Mouse (Mus musculus): ENCODE data around the gene Dscam. TPM values are rescaled to one million over a fixed set of nuclear protein-coding genes. Genes with fewer than 3 reads are reported as not detected.

Gene Dscam
- polyA plus RNA-seq, 1 experiment = 0.03 TPM

DNA sequence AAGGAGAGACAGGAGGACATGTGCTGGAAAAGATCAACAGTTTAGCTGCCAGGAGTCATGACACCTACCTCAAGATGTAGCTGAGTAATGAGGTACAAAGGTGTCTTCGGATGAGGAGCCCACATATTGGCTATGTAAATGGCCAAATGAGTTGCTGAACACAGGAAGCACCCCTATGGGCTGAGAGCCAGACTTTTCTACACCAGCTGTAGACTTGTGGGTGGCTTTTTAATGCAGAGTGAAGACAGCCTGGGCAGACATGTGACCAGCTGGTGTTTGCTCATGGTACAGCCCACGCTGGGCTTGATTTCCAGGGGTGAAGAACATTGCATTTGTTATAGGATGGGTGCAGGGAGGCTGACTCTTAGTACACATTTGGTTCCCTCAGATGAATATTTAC, 43.3 kb downstream of the Dscam start:
- Histone ChIP-seq H3K27me3 (ENCODE audit: control insufficient read depth, insufficient read depth, low read length) (no peaks in the 10 kb centered on the region; the same call in 1 of the 2 replicates), H3K4me3 (ENCODE audit: low read depth, low read length) (no peak overlapping the region), H3K4me1 (ENCODE audit: control insufficient read depth, insufficient read depth, insufficient read length, low read length) (no peaks in the 10 kb centered on the region), H3K36me3 (ENCODE audit: control insufficient read depth, insufficient read depth, low read length) (no peaks in the 10 kb centered on the region), H3K27ac (ENCODE audit: insufficient read depth, low read depth, low read length) (no peak overlapping the region)
- TF ChIP-seq CTCF (IDR thresholded peaks at IDR 0.05; ENCODE audit: extremely low read depth, insufficient read length, insufficient replicate concordance, low read depth, low read length) = no peak
- TF ChIP-seq POLR2A (IDR thresholded peaks at IDR 0.05; ENCODE audit: low read depth, low read length) = no peak
- 42% methylated on average over 2 of the region's 2 CpGs for WGBS

DNA sequence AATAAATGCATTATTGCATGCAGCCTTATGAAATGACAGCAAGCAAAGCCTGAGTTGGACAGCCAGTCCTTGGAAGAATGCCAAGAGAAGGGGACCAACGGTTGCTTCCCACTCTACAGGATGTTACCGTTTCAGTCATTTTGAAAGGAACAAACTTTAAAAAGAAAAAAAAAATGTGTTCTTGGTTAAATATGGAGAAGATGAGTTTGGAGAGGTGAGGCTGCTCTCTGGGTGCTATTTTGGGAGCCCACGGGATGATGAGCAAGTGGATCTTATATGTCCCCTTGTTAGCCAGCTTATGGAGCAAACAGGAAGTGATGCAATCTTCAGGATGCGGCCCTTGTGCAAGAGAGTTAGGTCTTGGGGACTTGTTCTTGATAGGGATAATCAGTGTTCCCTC, 60.5 kb downstream of the Dscam start:
- TF ChIP-seq POLR2A (IDR thresholded peaks at IDR 0.05; ENCODE audit: low read depth, low read length) = no peak
- TF ChIP-seq CTCF (IDR thresholded peaks at IDR 0.05; ENCODE audit: extremely low read depth, insufficient read length, insufficient replicate concordance, low read depth, low read length) = no peak
- Histone ChIP-seq H3K4me3 (ENCODE audit: low read depth, low read length) (no peak overlapping the region), H3K27me3 (ENCODE audit: control insufficient read depth, insufficient read depth, low read length) (no peaks in the 10 kb centered on the region), H3K4me1 (ENCODE audit: control insufficient read depth, insufficient read depth, insufficient read length, low read length) (no peaks in the 10 kb centered on the region), H3K36me3 (ENCODE audit: control insufficient read depth, insufficient read depth, low read length) (no peaks in the 10 kb centered on the region), H3K27ac (ENCODE audit: insufficient read depth, low read depth, low read length) (no peak overlapping the region)
- 61% methylated on average over 4 of the region's 4 CpGs for WGBS

DNA sequence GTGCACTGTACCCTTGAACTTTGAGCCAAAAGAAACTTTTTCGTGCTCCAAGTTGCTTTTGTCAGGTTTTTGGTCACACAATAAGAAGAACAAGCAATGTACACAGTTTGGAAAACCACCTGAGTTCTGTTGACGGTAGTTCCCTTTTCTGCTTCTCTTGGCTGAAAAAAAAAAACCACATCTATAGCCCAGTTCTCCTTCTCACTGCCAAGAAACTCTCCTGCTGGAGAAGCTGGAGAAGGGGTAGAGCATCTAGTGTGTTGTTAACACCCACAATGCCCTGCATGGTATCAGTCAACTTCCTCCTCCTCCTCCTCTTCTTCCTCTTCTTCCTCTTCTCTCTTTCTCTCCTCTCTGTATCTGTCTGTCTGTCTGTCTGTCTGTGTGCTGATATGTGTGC, 65.3 kb downstream of the Dscam start:
- no peaks in the 10 kb centered on the region for H3K27me3 ChIP-seq (ENCODE audit: control insufficient read depth, insufficient read depth, low read length)
- H3K27ac ChIP-seq (ENCODE audit: insufficient read depth, low read depth, low read length) = no peak overlapping the region
- TF ChIP-seq POLR2A (IDR thresholded peaks at IDR 0.05; ENCODE audit: low read depth, low read length) (no peak), CTCF (IDR thresholded peaks at IDR 0.05; ENCODE audit: extremely low read depth, insufficient read length, insufficient replicate concordance, low read depth, low read length) (no peak)
- H3K4me1 ChIP-seq (ENCODE audit: control insufficient read depth, insufficient read depth, insufficient read length, low read length) = no peaks in the 10 kb centered on the region
- H3K36me3 ChIP-seq (ENCODE audit: control insufficient read depth, insufficient read depth, low read length) = no peaks in the 10 kb centered on the region
- 52% methylated on average over 2 of the region's 2 CpGs for WGBS
- H3K4me3 ChIP-seq (ENCODE audit: low read depth, low read length) = no peak overlapping the region

DNA sequence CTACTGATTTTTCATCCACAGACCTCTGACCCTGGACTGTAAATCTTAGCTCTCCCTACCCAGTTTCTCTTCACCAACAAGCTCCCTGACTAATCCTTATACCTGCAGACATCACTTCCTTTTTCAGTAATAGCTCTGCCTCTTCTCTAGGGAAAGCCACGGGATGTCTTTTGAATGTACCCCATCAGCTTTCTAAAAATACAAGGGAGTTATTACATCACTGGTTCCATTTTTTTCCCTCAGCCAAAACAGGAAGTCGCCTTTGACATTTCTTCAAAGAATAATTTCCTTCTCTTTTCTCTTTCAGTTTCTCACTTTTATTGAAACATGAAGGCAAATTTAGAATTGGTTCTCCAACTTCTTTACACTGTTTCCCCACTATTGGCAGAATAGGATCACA, 67.5 kb downstream of the Dscam start:
- TF ChIP-seq CTCF (IDR thresholded peaks at IDR 0.05; ENCODE audit: extremely low read depth, insufficient read length, insufficient replicate concordance, low read depth, low read length) = no peak
- TF ChIP-seq POLR2A (IDR thresholded peaks at IDR 0.05; ENCODE audit: low read depth, low read length) = no peak
- Histone ChIP-seq H3K27ac (ENCODE audit: insufficient read depth, low read depth, low read length) (no peak overlapping the region), H3K27me3 (ENCODE audit: control insufficient read depth, insufficient read depth, low read length) (no peaks in the 10 kb centered on the region), H3K36me3 (ENCODE audit: control insufficient read depth, insufficient read depth, low read length) (no peaks in the 10 kb centered on the region), H3K4me3 (ENCODE audit: low read depth, low read length) (no peak overlapping the region), H3K4me1 (ENCODE audit: control insufficient read depth, insufficient read depth, insufficient read length, low read length) (no peaks in the 10 kb centered on the region)
- WGBS = 61% methylated on average over 2 of the region's 2 CpGs

DNA sequence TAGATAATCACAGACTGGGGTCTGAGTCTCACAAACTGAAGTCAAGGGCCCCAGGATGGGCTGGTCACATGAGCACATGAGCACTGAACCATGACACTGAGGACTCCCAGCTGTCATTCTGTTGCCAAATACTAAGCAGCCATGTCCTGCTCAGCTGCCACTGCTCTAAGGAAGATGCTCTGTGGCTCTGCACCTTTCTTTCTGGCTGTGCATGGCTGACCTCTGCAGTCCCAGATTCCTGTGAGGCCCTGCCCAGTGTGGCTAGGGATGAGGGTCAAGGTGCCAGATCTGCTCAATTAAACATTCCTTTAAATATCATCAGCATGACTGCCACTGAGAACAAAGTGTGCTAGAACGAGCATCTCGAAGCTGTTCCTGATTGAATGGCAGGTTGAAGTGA, 70.5 kb downstream of the Dscam start:
- TF ChIP-seq CTCF (IDR thresholded peaks at IDR 0.05; ENCODE audit: extremely low read depth, insufficient read length, insufficient replicate concordance, low read depth, low read length) (no peak), POLR2A (IDR thresholded peaks at IDR 0.05; ENCODE audit: low read depth, low read length) (no peak)
- Histone ChIP-seq H3K27me3 (ENCODE audit: control insufficient read depth, insufficient read depth, low read length) (no peaks in the 10 kb centered on the region), H3K4me1 (ENCODE audit: control insufficient read depth, insufficient read depth, insufficient read length, low read length) (no peaks in the 10 kb centered on the region), H3K36me3 (ENCODE audit: control insufficient read depth, insufficient read depth, low read length) (no peaks in the 10 kb centered on the region), H3K4me3 (ENCODE audit: low read depth, low read length) (no peak overlapping the region), H3K27ac (ENCODE audit: insufficient read depth, low read depth, low read length) (no peak overlapping the region)
- WGBS = 83% methylated on average over 2 of the region's 2 CpGs

DNA sequence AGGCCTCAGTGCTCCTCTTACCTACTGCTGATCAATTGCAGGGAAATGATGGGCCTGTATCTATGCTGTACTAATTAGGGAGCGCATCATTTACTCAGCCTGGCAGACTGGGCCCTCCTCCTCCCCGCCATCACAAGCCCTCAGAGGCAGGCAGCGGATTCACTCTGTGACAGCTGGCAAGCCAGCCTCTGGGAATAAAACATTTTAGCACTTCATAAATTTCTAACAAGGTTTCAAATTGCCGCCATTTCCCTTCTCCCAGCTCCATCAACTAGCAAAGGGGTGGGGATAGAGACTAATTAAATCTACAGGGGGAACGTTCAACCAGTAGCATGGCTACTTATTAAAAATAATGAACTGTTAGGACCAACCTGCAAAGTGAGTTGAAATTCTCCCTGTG, 72.0 kb downstream of the Dscam start:
- Histone ChIP-seq H3K4me3 (ENCODE audit: low read depth, low read length) (no peak overlapping the region), H3K27ac (ENCODE audit: insufficient read depth, low read depth, low read length) (no peak overlapping the region), H3K36me3 (ENCODE audit: control insufficient read depth, insufficient read depth, low read length) (no peaks in the 10 kb centered on the region), H3K4me1 (ENCODE audit: control insufficient read depth, insufficient read depth, insufficient read length, low read length) (no peaks in the 10 kb centered on the region), H3K27me3 (ENCODE audit: control insufficient read depth, insufficient read depth, low read length) (no peaks in the 10 kb centered on the region)
- WGBS = 88% methylated on average over 5 of the region's 5 CpGs
- TF ChIP-seq POLR2A (IDR thresholded peaks at IDR 0.05; ENCODE audit: low read depth, low read length) (no peak), CTCF (IDR thresholded peaks at IDR 0.05; ENCODE audit: extremely low read depth, insufficient read length, insufficient replicate concordance, low read depth, low read length) (no peak)

DNA sequence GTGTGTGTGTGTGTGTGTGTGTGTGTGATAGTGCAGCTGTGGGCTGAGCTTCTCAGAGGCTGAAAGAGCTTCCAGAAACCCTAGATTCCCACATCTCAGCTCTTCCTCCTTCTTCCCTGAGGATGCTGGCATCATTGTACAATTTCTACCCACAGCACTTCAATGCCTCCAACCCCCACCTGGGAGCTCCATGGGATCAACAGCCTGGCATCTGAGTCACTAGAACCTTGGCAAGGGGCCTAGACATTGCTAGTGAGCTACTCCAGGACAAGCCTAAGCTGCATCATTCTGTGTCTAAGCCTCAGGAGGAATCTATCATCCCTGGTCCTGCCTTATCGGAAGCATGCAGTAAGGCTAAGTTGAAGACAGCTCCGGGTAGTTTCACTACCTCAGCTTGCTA, 73.8 kb downstream of the Dscam start:
- H3K27me3 ChIP-seq (ENCODE audit: control insufficient read depth, insufficient read depth, low read length) = no peaks in the 10 kb centered on the region
- TF ChIP-seq CTCF (IDR thresholded peaks at IDR 0.05; ENCODE audit: extremely low read depth, insufficient read length, insufficient replicate concordance, low read depth, low read length) (no peak), POLR2A (IDR thresholded peaks at IDR 0.05; ENCODE audit: low read depth, low read length) (no peak)
- no peaks in the 10 kb centered on the region for H3K36me3 ChIP-seq (ENCODE audit: control insufficient read depth, insufficient read depth, low read length)
- no peak overlapping the region for H3K27ac ChIP-seq (ENCODE audit: insufficient read depth, low read depth, low read length)
- H3K4me1 ChIP-seq (ENCODE audit: control insufficient read depth, insufficient read depth, insufficient read length, low read length) = no peaks in the 10 kb centered on the region
- WGBS = 37% methylated on average over 2 of the region's 2 CpGs
- no peak overlapping the region for H3K4me3 ChIP-seq (ENCODE audit: low read depth, low read length)

DNA sequence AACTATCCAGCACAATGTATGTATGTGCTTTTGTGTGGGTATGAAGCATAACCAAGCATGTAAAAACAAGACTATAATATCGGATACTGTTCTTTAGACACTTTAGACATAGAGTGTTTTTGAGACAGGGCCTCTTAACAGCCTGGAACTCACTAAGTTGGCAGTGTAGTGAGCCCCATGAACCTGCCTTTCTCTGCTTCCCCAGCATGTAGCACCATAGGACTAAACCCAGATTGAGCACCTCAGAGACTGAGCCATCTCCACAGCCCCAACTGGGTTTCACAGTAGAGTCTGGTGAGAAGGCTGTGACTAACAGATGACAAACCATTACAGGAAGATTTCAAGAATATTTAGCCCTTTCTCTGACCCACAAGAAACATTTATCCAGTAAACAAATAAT, 75.1 kb downstream of the Dscam start:
- Histone ChIP-seq H3K27ac (ENCODE audit: insufficient read depth, low read depth, low read length) (no peak overlapping the region), H3K27me3 (ENCODE audit: control insufficient read depth, insufficient read depth, low read length) (no peaks in the 10 kb centered on the region), H3K4me3 (ENCODE audit: low read depth, low read length) (no peak overlapping the region), H3K4me1 (ENCODE audit: control insufficient read depth, insufficient read depth, insufficient read length, low read length) (no peaks in the 10 kb centered on the region), H3K36me3 (ENCODE audit: control insufficient read depth, insufficient read depth, low read length) (no peaks in the 10 kb centered on the region)
- 92% methylated on average over 1 of the region's 1 CpGs for WGBS
- no peak for TF ChIP-seq POLR2A (IDR thresholded peaks at IDR 0.05; ENCODE audit: low read depth, low read length)
- TF ChIP-seq CTCF (IDR thresholded peaks at IDR 0.05; ENCODE audit: extremely low read depth, insufficient read length, insufficient replicate concordance, low read depth, low read length) = no peak
